Mouse (Mus musculus) intestine, embryonic 16.5 days (tissue): Measurements from ENCODE around the gene Smyd1. TPM values are rescaled to one million over a fixed set of nuclear protein-coding genes. Genes with fewer than 3 reads are reported as not detected.
"Not testable (repeated sequence)": the region's sequence is repeated elsewhere in the genome, so short reads cannot be mapped to it uniquely, and the experiment has no call there.

Experiments
- ATAC-seq: fragments of 200-750 bp; cut with Nextera tagmentation; 2 replicates; pipeline ENCODE4 v1.8.0; 2017; ENCODE audit warnings: moderate TSS enrichment, moderate library complexity
- H3K27ac ChIP-seq: fragments of 300-500 bp; sonication (generic); 2 replicates; pipeline ENCODE4 v1.5.1; 2014; ENCODE audit warnings: mild to moderate bottlenecking, low read length
- H3K27me3 ChIP-seq: fragments of 300-500 bp; sonication (generic); replicated peaks from 2 replicates; pipeline ENCODE4 v1.6.1; 2014; ENCODE audit warnings: low read length, control low read depth, mixed read lengths; ENCODE audit not compliant: control insufficient read depth, insufficient read depth
- H3K36me3 ChIP-seq: fragments of 300-500 bp; sonication (generic); 2 replicates; pipeline ENCODE4 v1.6.1; 2014; ENCODE audit warnings: low read length, control low read depth; ENCODE audit not compliant: control insufficient read depth, insufficient read depth
- H3K4me1 ChIP-seq: fragments of 300-500 bp; sonication (generic); 2 replicates; pipeline ENCODE4 v1.6.1; 2014; ENCODE audit warnings: low read length, control low read depth, mixed read lengths; ENCODE audit not compliant: control insufficient read depth, insufficient read depth
- H3K4me2 ChIP-seq: fragments of 300-500 bp; sonication (generic); 2 replicates; pipeline ENCODE4 v1.6.1; 2014; ENCODE audit warnings: low read depth, low read length, control low read depth
- H3K4me3 ChIP-seq: fragments of 300-500 bp; sonication (generic); 2 replicates; pipeline ENCODE4 v1.5.1; 2014; ENCODE audit warnings: mild to moderate bottlenecking, low read length
- H3K9ac ChIP-seq: fragments of 300-500 bp; sonication (generic); 2 replicates; pipeline ENCODE4 v1.6.1; 2014; ENCODE audit warnings: low read depth, low read length
- H3K9me3 ChIP-seq: fragments of 300-500 bp; sonication (generic); 2 replicates; pipeline ENCODE4 v1.6.1; 2016; ENCODE audit warnings: low read length, control low read depth; ENCODE audit not compliant: control insufficient read depth
- WGBS: fragments of 180-500 bp; shearing (Covaris S2); extraction: QIAGEN DNeasy Blood & Tissue Kit; methylation state at CpG from one replicate; pipeline ENCODE4 v1.1.7; 2014; 5-methylcytosine and 5-hydroxymethylcytosine counted together
- polyA plus RNA-seq: library from polyadenylated mRNA; unstranded; fragments of >200 nt; fragmentation: Nextera tagmentation; extraction: Ambion mirVana; gene quantifications from 2 replicates; pipeline ENCODE4 v1.2.1, GENCODE M21; 2015

Smyd1 gene
- polyA plus RNA-seq, 1 experiment from 2014 or later, result 0.34 TPM

DNA sequence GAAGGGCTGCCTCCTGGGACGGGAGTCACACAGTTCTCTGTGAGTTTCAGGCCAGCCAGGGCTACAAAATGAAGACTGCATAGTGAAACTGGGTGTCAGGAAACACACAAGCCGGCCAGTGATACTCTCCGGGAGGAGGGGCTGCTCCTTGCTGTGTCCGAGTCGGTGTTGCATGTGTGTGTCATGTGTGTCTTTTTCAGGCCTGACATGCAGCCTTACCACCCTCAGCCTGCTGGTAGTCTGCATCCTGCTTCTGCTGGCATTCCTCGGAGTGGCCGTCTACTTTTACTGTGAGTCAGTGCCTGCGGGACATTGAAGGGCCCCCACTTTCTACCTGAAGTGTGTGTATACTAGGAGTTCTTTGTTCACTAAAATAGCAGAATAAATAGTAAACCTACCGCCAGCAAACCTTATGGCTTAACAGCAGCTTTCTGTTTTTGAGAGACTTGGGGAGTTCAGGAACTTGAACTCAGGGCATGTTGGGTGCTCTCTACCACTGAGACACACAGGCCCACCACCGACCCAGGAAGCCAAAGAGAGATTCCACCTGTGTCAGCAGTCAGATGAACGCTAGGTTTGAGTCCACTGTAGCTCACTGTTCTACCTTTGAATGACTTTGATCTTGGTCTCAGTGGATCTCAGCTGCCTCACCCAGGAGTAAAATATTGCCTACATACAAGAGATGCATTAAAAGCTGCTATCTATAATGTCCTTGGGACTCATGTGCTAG lies 10.4 kb upstream of the Smyd1 start:
- Histone ChIP-seq H3K4me1 (no peaks in the 10 kb centered on the region), H3K36me3 (no peaks in the 10 kb centered on the region), H3K9me3 (no peaks in the 10 kb centered on the region), H3K27ac (no peak overlapping the region), H3K27me3 (no peaks in the 10 kb centered on the region), H3K4me2 (no peak overlapping the region), H3K4me3 (no peak overlapping the region), H3K9ac (no peak overlapping the region)
- WGBS, result 81% methylated on average over 11 of the region's 11 CpGs
- no peak for ATAC-seq

DNA sequence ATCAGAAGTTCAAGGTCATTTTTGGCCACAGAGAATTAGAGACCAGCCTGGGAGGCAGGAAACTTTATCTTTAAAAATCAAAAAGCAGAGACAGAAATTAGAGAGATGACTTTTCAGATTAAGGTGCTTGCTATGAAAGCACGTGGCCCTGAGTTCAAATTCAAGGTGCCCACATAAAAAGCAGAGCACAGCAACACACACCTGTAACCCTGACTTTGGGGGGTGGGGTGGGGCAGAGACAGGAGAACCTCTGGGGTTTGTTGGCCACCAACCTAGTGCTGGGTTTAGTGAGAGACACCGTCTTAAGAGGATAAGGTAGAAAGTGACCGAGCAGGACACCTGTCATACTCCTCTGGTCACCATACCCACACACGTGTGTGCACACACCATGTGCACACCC lies 9.5 kb upstream of the Smyd1 start:
- not testable (repeated sequence) for H3K4me1 ChIP-seq, H3K4me2 ChIP-seq, H3K27ac ChIP-seq, H3K36me3 ChIP-seq, H3K27me3 ChIP-seq, H3K9ac ChIP-seq, H3K9me3 ChIP-seq, ATAC-seq, H3K4me3 ChIP-seq
- 83% methylated on average over 1 of the region's 4 CpGs for WGBS

DNA sequence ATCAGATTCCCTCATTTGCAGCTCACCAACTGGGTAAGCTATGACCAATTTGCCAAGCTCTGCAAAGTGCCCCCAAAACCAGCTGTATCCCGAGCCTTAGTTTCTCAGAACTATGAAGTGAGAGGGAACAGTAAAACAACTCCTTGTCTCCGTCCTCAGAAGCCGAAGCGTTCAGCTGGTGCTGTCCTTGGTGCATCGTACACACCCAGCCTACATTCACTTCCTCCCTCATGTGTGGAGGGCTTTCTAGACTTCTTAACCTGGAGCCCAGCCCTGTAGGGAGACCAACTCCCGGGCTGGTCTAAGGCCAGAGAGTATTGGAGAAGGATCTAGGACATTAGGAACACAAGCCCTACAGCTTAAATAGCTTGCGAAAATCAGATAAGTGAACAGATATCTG lies 8.5 kb upstream of the Smyd1 start:
- Histone ChIP-seq H3K9me3 (no peaks in the 10 kb centered on the region), H3K27me3 (no peaks in the 10 kb centered on the region), H3K4me1 (no peaks in the 10 kb centered on the region), H3K4me3 (no peak overlapping the region), H3K9ac (no peak overlapping the region), H3K36me3 (no peaks in the 10 kb centered on the region), H3K27ac (no peak overlapping the region), H3K4me2 (no peak overlapping the region)
- 76% methylated on average over 7 of the region's 7 CpGs for WGBS
- no peak for ATAC-seq

- WGBS, result 85% methylated on average over 6 of the region's 6 CpGs
- H3K27me3 ChIP-seq, result no peaks in the 10 kb centered on the region
- no peak overlapping the region for H3K4me3 ChIP-seq
- H3K9me3 ChIP-seq, result no peaks in the 10 kb centered on the region
- H3K4me2 ChIP-seq, result no peak overlapping the region
- no peaks in the 10 kb centered on the region for H3K4me1 ChIP-seq
- no peaks in the 10 kb centered on the region for H3K36me3 ChIP-seq
- no peak for ATAC-seq
- no peak overlapping the region for H3K9ac ChIP-seq
- no peak overlapping the region for H3K27ac ChIP-seq
These were observed 7.8 kb upstream of the Smyd1 start for GRCm38 (mm10) chr6:71329881-71330280.

- H3K4me3 ChIP-seq, result no peak overlapping the region
These were observed 2.8 kb upstream of the Smyd1 start for GRCm38 (mm10) chr6:71324816-71325215.

DNA sequence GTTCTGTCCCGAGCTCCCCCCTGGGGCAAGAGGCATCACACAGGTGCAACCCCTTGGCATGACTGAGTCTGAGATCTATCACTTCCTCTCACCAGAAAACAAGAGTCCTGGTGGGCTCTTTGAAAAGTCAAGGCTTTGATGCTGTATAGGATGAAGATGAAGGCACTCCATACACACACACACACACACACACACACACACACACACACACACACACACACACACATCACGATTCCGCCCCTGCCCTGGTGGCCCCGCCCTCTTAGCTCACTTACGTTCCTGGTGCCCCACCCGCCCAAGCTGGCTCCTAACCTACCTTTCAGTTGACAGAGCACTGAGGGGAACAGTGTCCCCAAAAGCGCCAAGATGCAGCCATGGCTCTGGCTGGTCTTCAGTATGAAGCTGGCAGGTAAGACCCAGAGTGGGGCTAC lies 473 bp upstream of the Smyd1 start, which contains the start of gene Cd8b1:
TSS of gene Cd8b1 (plus strand) at position 298 of the 431 bp plus-strand sequence.
- 76% methylated on average over 7 of the region's 7 CpGs for WGBS
- H3K36me3 ChIP-seq, result no peaks in the 10 kb centered on the region
- ATAC-seq, result no peak
- H3K4me2 ChIP-seq, result no peak within 1 kb of the TSS
- no peaks in the 10 kb centered on the region for H3K27me3 ChIP-seq
- no peak within 1 kb of the TSS for H3K4me3 ChIP-seq
- H3K4me1 ChIP-seq, result no peaks in the 10 kb centered on the region
- H3K27ac ChIP-seq, result no peak within 1 kb of the TSS
- H3K9me3 ChIP-seq, result no peaks in the 10 kb centered on the region
- H3K9ac ChIP-seq, result no peak within 1 kb of the TSS

More at GRCm38 (mm10) chr6:71324816-71325215, 2.8 kb upstream of the Smyd1 start:
- ATAC-seq, result no peak
- 89% methylated on average over 9 of the region's 9 CpGs for WGBS
- Histone ChIP-seq H3K36me3 (no peaks in the 10 kb centered on the region), H3K4me2 (no peak overlapping the region), H3K9ac (no peak overlapping the region), H3K9me3 (no peaks in the 10 kb centered on the region), H3K4me1 (no peaks in the 10 kb centered on the region), H3K27ac (no peak overlapping the region), H3K27me3 (no peaks in the 10 kb centered on the region)

DNA sequence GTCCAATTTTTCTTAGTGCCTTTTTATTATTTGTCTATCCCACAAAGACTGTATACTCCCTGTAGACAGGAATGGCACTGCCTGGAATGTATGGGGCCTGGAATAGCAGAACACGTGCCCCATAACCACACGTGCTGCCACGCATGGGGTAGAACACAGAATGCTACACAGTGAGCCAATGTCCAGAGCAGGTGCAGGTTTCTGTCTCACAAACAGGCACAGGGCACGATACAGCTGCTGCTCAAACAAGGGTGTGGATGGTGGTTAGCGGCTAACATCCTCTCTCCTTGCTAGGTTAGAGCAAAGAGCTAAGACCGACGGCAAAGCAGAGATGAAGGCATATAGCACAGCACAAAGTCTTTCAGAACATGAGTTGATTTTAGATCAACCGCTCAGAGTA lies 14.5 kb downstream of the Smyd1 start:
- Histone ChIP-seq H3K4me3 (no peak overlapping the region), H3K36me3 (no peaks in the 10 kb centered on the region), H3K9me3 (no peaks in the 10 kb centered on the region), H3K27ac (no peak overlapping the region), H3K9ac (no peak overlapping the region), H3K27me3 (no peaks in the 10 kb centered on the region), H3K4me2 (no peak overlapping the region), H3K4me1 (no peaks in the 10 kb centered on the region)
- WGBS, result 87% methylated on average over 8 of the region's 8 CpGs
- ATAC-seq, result no peak

GRCm38 (mm10) chr6:71302097-71302731 lies 19.8 kb downstream of the Smyd1 start:
- no peak for ATAC-seq
- WGBS, result 59% methylated on average over 6 of the region's 6 CpGs
- H3K4me2 ChIP-seq, result no peak overlapping the region

GRCm38 (mm10) chr6:71298751-71299150 lies 23.3 kb downstream of the Smyd1 start:
- Histone ChIP-seq H3K27ac (no peak overlapping the region), H3K4me2 (no peak overlapping the region), H3K9ac (no peak overlapping the region), H3K36me3 (no peaks in the 10 kb centered on the region), H3K27me3 (no peaks in the 10 kb centered on the region), H3K4me1 (no peaks in the 10 kb centered on the region), H3K9me3 (no peaks in the 10 kb centered on the region), H3K4me3 (no peak overlapping the region)
- no peak for ATAC-seq
- 54% methylated on average over 3 of the region's 3 CpGs for WGBS

More at GRCm38 (mm10) chr6:71302097-71302731, 19.8 kb downstream of the Smyd1 start:
- Histone ChIP-seq H3K27ac (no peak overlapping the region), H3K4me3 (no peak overlapping the region), H3K9me3 (no peaks in the 10 kb centered on the region), H3K36me3 (no peaks in the 10 kb centered on the region), H3K9ac (no peak overlapping the region), H3K4me1 (no peaks in the 10 kb centered on the region), H3K27me3 (no peaks in the 10 kb centered on the region)
